Mouse (Mus musculus) hindbrain, embryonic 12.5 days (tissue): Measurements from ENCODE around the gene Gp1ba. TPM values are rescaled to one million over a fixed set of nuclear protein-coding genes. Genes with fewer than 3 reads are reported as not detected.

Experiments
- ATAC-seq: fragments of 200-750 bp; cut with Nextera tagmentation; 2 replicates; pipeline ENCODE4 v1.8.0; 2017; ENCODE audit warnings: moderate TSS enrichment; ENCODE audit not compliant: low FRiP score
- H3K27ac ChIP-seq: fragments of 300-500 bp; sonication (generic); 2 replicates; pipeline ENCODE4 v1.5.1; 2016; ENCODE audit warnings: mild to moderate bottlenecking
- H3K27me3 ChIP-seq: fragments of 300-500 bp; sonication (generic); 2 replicates; pipeline ENCODE4 v1.6.1; 2016; ENCODE audit warnings: mild to moderate bottlenecking
- H3K36me3 ChIP-seq: fragments of 300-500 bp; sonication (generic); 2 replicates; pipeline ENCODE4 v1.6.1; 2016; ENCODE audit warnings: mild to moderate bottlenecking
- H3K4me1 ChIP-seq: fragments of 300-500 bp; sonication (generic); 2 replicates; pipeline ENCODE4 v1.6.1; 2016
- H3K4me2 ChIP-seq: fragments of 300-500 bp; sonication (generic); replicated peaks from 2 replicates; pipeline ENCODE4 v1.6.1; 2016; ENCODE audit warnings: mild to moderate bottlenecking
- H3K4me3 ChIP-seq: fragments of 300-500 bp; sonication (generic); 2 replicates; pipeline ENCODE4 v1.5.1; 2016; ENCODE audit warnings: mild to moderate bottlenecking
- H3K9ac ChIP-seq: fragments of 300-500 bp; sonication (generic); 2 replicates; pipeline ENCODE4 v1.6.1; 2016; ENCODE audit warnings: mild to moderate bottlenecking, moderate library complexity
- H3K9me3 ChIP-seq: fragments of 300-500 bp; sonication (generic); replicated peaks from 2 replicates; pipeline ENCODE4 v1.6.1; 2016; ENCODE audit warnings: mild to moderate bottlenecking
- WGBS: fragments of 180-500 bp; shearing (Covaris S2); methylation state at CpG from one replicate; pipeline ENCODE4 v1.1.7; 2016; 5-methylcytosine and 5-hydroxymethylcytosine counted together
- polyA plus RNA-seq: library from polyadenylated mRNA; unstranded; fragments of >200 nt; fragmentation: Nextera tagmentation; extraction: Ambion mirVana; gene quantifications from 2 replicates; pipeline ENCODE4 v1.2.1, GENCODE M21; 2016

Gp1ba gene
- polyA plus RNA-seq, 1 experiment from 2014 or later, result 0.10 TPM

- ATAC-seq, result peak; percentile 53
- peaks cover 27% of the 10 kb centered on the region for H3K4me1 ChIP-seq
- no peaks in the 10 kb centered on the region for H3K9me3 ChIP-seq
- H3K9ac ChIP-seq, result peak overlapping the region; percentile 63
- H3K4me2 ChIP-seq, result peak overlapping the region; percentile 76
- WGBS, result 4% methylated on average over 15 of the region's 15 CpGs
- H3K4me3 ChIP-seq, result peak overlapping the region; percentile 57
- no peaks in the 10 kb centered on the region for H3K27me3 ChIP-seq
- H3K36me3 ChIP-seq, result peaks cover 33% of the 10 kb centered on the region
- peak overlapping the region; percentile 97 for H3K27ac ChIP-seq
Observed at GRCm38 (mm10) chr11:70668335-70668770, 29.4 kb downstream of the Gp1ba start.

DNA sequence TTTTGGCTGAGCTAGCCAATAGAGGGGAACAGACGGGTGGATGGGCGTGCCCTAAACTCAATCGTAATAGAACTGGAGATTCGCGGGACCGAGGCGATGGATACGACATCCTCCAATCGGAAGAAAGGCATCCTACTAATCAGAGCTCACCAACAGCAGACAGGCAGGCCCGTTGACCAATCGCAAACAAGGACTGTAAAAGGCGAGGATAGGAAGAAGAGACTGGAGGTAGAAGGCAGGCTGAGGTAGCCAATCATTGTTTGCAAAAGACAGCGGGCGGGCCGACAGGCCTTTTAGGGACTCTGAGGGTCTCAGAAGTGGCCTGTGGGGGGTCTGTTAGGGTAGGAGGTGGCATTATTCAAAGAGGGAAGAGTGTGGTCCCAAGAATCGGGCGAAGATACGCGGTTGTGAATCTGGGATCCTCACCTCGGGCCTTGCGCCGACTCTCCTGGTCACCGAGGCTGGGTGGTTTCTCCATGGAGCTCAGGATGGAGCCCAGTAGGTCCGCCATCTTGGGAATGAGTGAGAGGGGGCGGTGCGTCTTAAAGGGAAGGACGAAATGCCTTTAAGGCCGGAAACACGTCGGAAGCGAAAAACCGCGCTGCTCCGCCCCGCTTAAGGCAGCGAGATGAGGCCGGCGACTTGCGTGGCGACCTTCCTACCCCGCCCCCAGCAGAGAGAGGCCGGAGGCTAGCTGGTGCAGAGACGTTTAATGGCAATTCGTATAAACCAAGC lies 30.0 kb downstream of the Gp1ba start, which contains the start of gene Spag7:
TSS of gene Spag7 (minus strand) at position 646 of the 735 bp plus-strand sequence.
- peak within 1 kb of the TSS; percentile 97 for H3K27ac ChIP-seq
- WGBS, result under 1% methylated on average over 43 of the region's 44 CpGs
- H3K4me1 ChIP-seq, result peaks cover 27% of the 10 kb centered on the region
- peak within 1 kb of the TSS; percentile 85 for H3K4me2 ChIP-seq
- peak; percentile 98 for ATAC-seq
- H3K4me3 ChIP-seq, result peak within 1 kb of the TSS; percentile 57
- H3K27me3 ChIP-seq, result no peaks in the 10 kb centered on the region
- H3K9ac ChIP-seq, result peak within 1 kb of the TSS; percentile 80
- peaks cover 31% of the 10 kb centered on the region for H3K36me3 ChIP-seq
- H3K9me3 ChIP-seq, result no peaks in the 10 kb centered on the region

GRCm38 (mm10) chr11:70669582-70670345 lies 30.8 kb downstream of the Gp1ba start:
- peak; percentile 42 for ATAC-seq

DNA sequence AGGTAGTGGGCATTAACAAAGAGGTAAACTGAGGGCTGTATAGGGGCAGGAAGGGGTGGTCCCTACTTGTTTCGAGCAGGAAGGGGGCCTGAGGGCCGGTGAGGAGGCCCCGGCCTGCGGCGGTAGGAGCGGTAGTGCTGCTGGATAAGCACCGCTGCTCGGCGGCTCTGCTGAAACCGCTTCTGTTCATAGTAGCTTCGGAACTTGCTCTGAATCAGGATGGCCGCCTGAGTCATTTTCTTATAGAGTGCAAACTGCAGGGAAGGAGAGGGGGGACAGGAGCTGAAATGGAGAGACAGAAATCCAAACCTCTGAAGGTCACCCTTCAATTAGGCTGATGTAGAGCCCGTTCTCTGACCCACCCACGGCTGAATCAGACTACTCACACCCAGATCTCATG lies 31.6 kb downstream of the Gp1ba start:
- WGBS, result 43% methylated on average over 14 of the region's 14 CpGs
- peaks cover 28% of the 10 kb centered on the region for H3K36me3 ChIP-seq

More at GRCm38 (mm10) chr11:70669582-70670345, 30.8 kb downstream of the Gp1ba start:
- WGBS, result under 1% methylated on average over 30 of the region's 31 CpGs
- Histone ChIP-seq H3K4me1 (peaks cover 27% of the 10 kb centered on the region), H3K4me2 (peak overlapping the region; percentile 85), H3K36me3 (peaks cover 29% of the 10 kb centered on the region), H3K27ac (peak overlapping the region; percentile 97), H3K4me3 (peak overlapping the region; percentile 57), H3K27me3 (no peaks in the 10 kb centered on the region), H3K9ac (peak overlapping the region; percentile 80), H3K9me3 (no peaks in the 10 kb centered on the region)

GRCm38 (mm10) chr11:70671333-70672047 lies 32.6 kb downstream of the Gp1ba start:
- Histone ChIP-seq H3K27me3 (no peaks in the 10 kb centered on the region), H3K4me2 (peak overlapping the region; percentile 85; the same call in 1 of the 2 replicates), H3K4me1 (peaks cover 27% of the 10 kb centered on the region), H3K36me3 (peaks cover 33% of the 10 kb centered on the region), H3K4me3 (no peak overlapping the region), H3K9me3 (no peaks in the 10 kb centered on the region), H3K27ac (no peak overlapping the region), H3K9ac (no peak overlapping the region)
- WGBS, result 84% methylated on average over 16 of the region's 16 CpGs
- no peak for ATAC-seq

More for the DNA sequence above, 31.6 kb downstream of the Gp1ba start:
- Histone ChIP-seq H3K4me2 (peak overlapping the region; percentile 85), H3K9ac (peak overlapping the region; percentile 80), H3K9me3 (no peaks in the 10 kb centered on the region), H3K4me3 (peak overlapping the region; percentile 57), H3K27ac (peak overlapping the region; percentile 97), H3K4me1 (peaks cover 27% of the 10 kb centered on the region), H3K27me3 (no peaks in the 10 kb centered on the region)
- ATAC-seq, result no peak

DNA sequence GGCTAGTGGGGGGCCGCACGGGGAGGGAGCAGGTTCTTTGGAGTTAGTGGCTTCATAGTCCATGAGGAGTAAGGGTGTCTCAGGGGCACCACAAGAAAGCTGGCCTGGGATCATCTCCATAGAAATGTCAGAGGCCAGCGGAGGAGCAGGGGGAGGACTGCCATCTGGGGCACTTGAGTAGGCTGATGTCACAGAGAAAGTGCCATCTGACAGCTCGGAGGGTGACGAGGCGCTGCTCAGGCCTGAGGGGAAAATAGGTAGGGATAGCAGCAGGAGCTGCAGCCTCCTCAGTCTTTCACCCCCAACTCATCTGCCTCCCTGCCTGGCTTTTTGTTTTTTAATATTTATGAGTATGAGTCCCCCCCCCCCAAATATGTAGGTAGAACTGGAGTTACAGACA lies 35.1 kb downstream of the Gp1ba start:
- Histone ChIP-seq H3K9ac (no peak overlapping the region), H3K27ac (no peak overlapping the region), H3K4me2 (no peak overlapping the region)

DNA sequence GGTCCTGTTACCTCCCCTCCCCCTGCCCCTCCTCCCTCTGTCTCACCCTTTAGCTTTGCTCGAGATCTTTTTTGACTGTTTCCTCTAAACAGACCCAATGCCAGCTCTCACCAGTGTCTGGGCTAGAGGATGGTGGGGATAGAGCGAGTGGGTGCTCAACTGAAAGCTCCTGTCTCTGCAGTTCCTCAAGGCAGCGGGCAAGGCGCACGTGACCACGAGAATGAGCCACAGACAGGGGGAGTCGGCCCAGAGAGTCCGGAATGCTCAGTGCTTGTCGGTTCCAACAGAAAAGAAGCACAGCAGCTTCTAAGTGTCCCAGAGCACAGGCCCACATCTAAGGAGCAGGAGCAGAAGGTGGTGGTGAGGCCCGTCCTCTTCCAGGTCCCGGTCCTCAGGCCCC lies 35.6 kb downstream of the Gp1ba start:
- ATAC-seq, result no peak
- Histone ChIP-seq H3K4me2 (no peak overlapping the region), H3K36me3 (peaks cover 44% of the 10 kb centered on the region), H3K27me3 (no peaks in the 10 kb centered on the region), H3K9me3 (no peaks in the 10 kb centered on the region), H3K9ac (no peak overlapping the region), H3K27ac (no peak overlapping the region), H3K4me1 (peaks cover 15% of the 10 kb centered on the region), H3K4me3 (no peak overlapping the region)
- WGBS, result 69% methylated on average over 11 of the region's 11 CpGs

More for the DNA sequence above, 35.1 kb downstream of the Gp1ba start:
- 46% methylated on average over 6 of the region's 6 CpGs for WGBS
- Histone ChIP-seq H3K4me1 (peaks cover 15% of the 10 kb centered on the region), H3K4me3 (no peak overlapping the region), H3K27me3 (no peaks in the 10 kb centered on the region), H3K9me3 (no peaks in the 10 kb centered on the region), H3K36me3 (peaks cover 39% of the 10 kb centered on the region)
- no peak for ATAC-seq

GRCm38 (mm10) chr11:70678092-70678491 lies 39.2 kb downstream of the Gp1ba start:
- WGBS, result 79% methylated on average over 9 of the region's 9 CpGs
- Histone ChIP-seq H3K36me3 (peaks cover 51% of the 10 kb centered on the region), H3K9ac (no peak overlapping the region), H3K4me1 (peaks cover 17% of the 10 kb centered on the region), H3K4me3 (no peak overlapping the region), H3K4me2 (no peak overlapping the region), H3K27me3 (no peaks in the 10 kb centered on the region), H3K27ac (no peak overlapping the region), H3K9me3 (no peaks in the 10 kb centered on the region)
- ATAC-seq, result no peak

DNA sequence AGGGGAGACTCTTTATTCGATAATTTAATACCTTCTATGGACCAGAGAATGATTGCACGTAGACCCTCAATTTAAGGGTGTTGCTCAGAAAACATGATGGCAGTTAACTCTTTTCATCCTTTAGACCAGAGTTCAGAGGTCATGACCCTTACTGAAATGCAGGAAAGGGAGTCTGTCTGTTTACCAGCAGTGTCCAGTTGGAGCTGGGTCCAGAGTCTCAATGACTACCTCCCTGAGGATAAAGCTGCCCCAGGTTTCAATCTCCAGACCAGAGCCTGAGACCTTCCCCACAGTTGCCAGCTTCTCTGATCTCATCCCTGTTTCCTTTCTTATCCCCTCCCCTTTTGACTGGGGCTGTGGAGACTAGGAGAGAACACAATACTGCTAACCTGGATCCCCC lies 39.7 kb downstream of the Gp1ba start:
- Histone ChIP-seq H3K4me3 (no peak overlapping the region), H3K36me3 (peaks cover 53% of the 10 kb centered on the region), H3K9ac (no peak overlapping the region), H3K4me2 (no peak overlapping the region), H3K9me3 (no peaks in the 10 kb centered on the region), H3K27me3 (no peaks in the 10 kb centered on the region), H3K27ac (no peak overlapping the region), H3K4me1 (peaks cover 17% of the 10 kb centered on the region)
- ATAC-seq, result no peak
- WGBS, result 59% methylated on average over 2 of the region's 2 CpGs

DNA sequence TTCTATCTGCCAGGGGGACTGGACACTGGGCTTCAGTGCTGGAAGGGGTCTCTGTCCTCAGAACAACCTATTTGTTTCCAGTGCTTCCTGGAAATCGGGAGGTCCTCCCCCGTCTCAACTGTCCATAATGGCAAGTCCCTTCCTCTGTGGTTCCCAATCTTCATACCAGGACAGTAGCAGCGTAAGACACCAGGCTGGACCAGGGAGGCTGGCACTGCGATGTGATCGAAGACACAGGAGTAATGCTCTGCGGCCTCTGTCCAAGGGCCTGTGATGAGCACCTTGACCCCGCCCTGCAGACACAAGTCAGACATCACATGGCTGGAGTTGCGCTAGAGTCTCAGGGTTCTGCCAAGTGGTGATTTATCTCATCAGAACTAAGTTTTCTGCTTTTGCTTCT lies 40.4 kb downstream of the Gp1ba start:
- H3K9me3 ChIP-seq, result no peaks in the 10 kb centered on the region
- H3K9ac ChIP-seq, result no peak overlapping the region
- no peak overlapping the region for H3K4me3 ChIP-seq
- H3K4me2 ChIP-seq, result no peak overlapping the region
- H3K27ac ChIP-seq, result no peak overlapping the region
- H3K4me1 ChIP-seq, result peaks cover 17% of the 10 kb centered on the region
- H3K27me3 ChIP-seq, result no peaks in the 10 kb centered on the region
- no peak for ATAC-seq
- 95% methylated on average over 8 of the region's 8 CpGs for WGBS
- H3K36me3 ChIP-seq, result peaks cover 54% of the 10 kb centered on the region

DNA sequence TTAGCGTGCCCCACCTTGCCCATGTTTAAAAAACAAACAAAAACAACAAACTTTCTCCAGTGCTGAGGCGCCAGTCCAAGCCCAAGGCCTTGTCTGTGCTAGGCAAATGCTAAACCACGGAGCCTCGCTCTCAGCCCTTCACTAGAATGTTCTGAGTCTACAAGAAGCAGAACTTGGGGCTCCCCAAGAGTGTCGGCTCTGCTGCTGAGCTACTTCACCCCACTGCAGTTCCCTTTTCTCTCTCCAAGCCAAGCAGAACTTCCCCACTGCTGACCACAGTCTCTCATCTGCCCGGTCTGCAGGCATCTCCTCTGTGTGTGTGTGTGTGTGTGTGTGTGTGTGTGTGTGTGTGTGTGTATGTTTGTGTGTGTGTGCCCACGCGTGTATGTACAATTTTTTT lies 41.0 kb downstream of the Gp1ba start:
- Histone ChIP-seq H3K36me3 (peaks cover 53% of the 10 kb centered on the region), H3K4me3 (no peak overlapping the region), H3K9ac (no peak overlapping the region), H3K9me3 (no peaks in the 10 kb centered on the region), H3K4me1 (peaks cover 17% of the 10 kb centered on the region), H3K4me2 (no peak overlapping the region), H3K27me3 (no peaks in the 10 kb centered on the region), H3K27ac (no peak overlapping the region)
- 91% methylated on average over 8 of the region's 8 CpGs for WGBS
- ATAC-seq, result no peak

GRCm38 (mm10) chr11:70681170-70681569 lies 42.2 kb downstream of the Gp1ba start:
- Histone ChIP-seq H3K4me2 (no peak overlapping the region), H3K36me3 (peaks cover 48% of the 10 kb centered on the region), H3K9me3 (no peaks in the 10 kb centered on the region), H3K27me3 (no peaks in the 10 kb centered on the region), H3K4me3 (no peak overlapping the region), H3K27ac (peak overlapping the region; percentile 31; the same call in 1 of the 2 replicates), H3K4me1 (peaks cover 18% of the 10 kb centered on the region), H3K9ac (no peak overlapping the region)
- ATAC-seq, result no peak
- 70% methylated on average over 12 of the region's 12 CpGs for WGBS
